Mouse (Mus musculus): ENCODE data around the gene Homer2. TPM values are rescaled to one million over a fixed set of nuclear protein-coding genes. Genes with fewer than 3 reads are reported as not detected.

Gene Homer2
- polyA plus RNA-seq, 1 experiment, result 17.1 TPM

- TF ChIP-seq CTCF (IDR thresholded peaks at IDR 0.05; ENCODE audit: borderline replicate concordance, extremely low read depth, insufficient read depth, insufficient read length), result no peak
- no peak for TF ChIP-seq POLR2A (IDR thresholded peaks at IDR 0.05; ENCODE audit: borderline replicate concordance, extremely low read depth, insufficient read depth, insufficient read length, poor library complexity, severe bottlenecking)
Measured at GRCm38 (mm10) chr7:81725986-81726727, 18.8 kb upstream of the Homer2 start.

GRCm38 (mm10) chr7:81723851-81724250, 16.5 kb upstream of the Homer2 start:
- no peak for DNase-seq (ENCODE audit: low read depth)
- TF ChIP-seq CTCF (IDR thresholded peaks at IDR 0.05; ENCODE audit: borderline replicate concordance, extremely low read depth, insufficient read depth, insufficient read length), result no peak
- TF ChIP-seq POLR2A (IDR thresholded peaks at IDR 0.05; ENCODE audit: borderline replicate concordance, extremely low read depth, insufficient read depth, insufficient read length, poor library complexity, severe bottlenecking), result no peak

More at GRCm38 (mm10) chr7:81725986-81726727, 18.8 kb upstream of the Homer2 start:
- DNase-seq (ENCODE audit: low read depth), result no peak

GRCm38 (mm10) chr7:81721271-81721670, 13.9 kb upstream of the Homer2 start:
- no peak for DNase-seq (ENCODE audit: low read depth)

GRCm38 (mm10) chr7:81719216-81719661, 11.9 kb upstream of the Homer2 start:
- no peak for TF ChIP-seq POLR2A (IDR thresholded peaks at IDR 0.05; ENCODE audit: borderline replicate concordance, extremely low read depth, insufficient read depth, insufficient read length, poor library complexity, severe bottlenecking)
- TF ChIP-seq CTCF (IDR thresholded peaks at IDR 0.05; ENCODE audit: borderline replicate concordance, extremely low read depth, insufficient read depth, insufficient read length), result no peak
- DNase-seq (ENCODE audit: low read depth), result no peak

More at GRCm38 (mm10) chr7:81721271-81721670, 13.9 kb upstream of the Homer2 start:
- TF ChIP-seq POLR2A (IDR thresholded peaks at IDR 0.05; ENCODE audit: borderline replicate concordance, extremely low read depth, insufficient read depth, insufficient read length, poor library complexity, severe bottlenecking), result no peak
- no peak for TF ChIP-seq CTCF (IDR thresholded peaks at IDR 0.05; ENCODE audit: borderline replicate concordance, extremely low read depth, insufficient read depth, insufficient read length)

- TF ChIP-seq CTCF (IDR thresholded peaks at IDR 0.05; ENCODE audit: borderline replicate concordance, extremely low read depth, insufficient read depth, insufficient read length) (no peak), POLR2A (IDR thresholded peaks at IDR 0.05; ENCODE audit: borderline replicate concordance, extremely low read depth, insufficient read depth, insufficient read length, poor library complexity, severe bottlenecking) (no peak)
- no peak for DNase-seq (ENCODE audit: low read depth)
Measured at GRCm38 (mm10) chr7:81718657-81719056, 11.3 kb upstream of the Homer2 start.

- no peak for TF ChIP-seq CTCF (IDR thresholded peaks at IDR 0.05; ENCODE audit: borderline replicate concordance, extremely low read depth, insufficient read depth, insufficient read length)
- TF ChIP-seq POLR2A (IDR thresholded peaks at IDR 0.05; ENCODE audit: borderline replicate concordance, extremely low read depth, insufficient read depth, insufficient read length, poor library complexity, severe bottlenecking), result no peak
- no peak for DNase-seq (ENCODE audit: low read depth)
Measured at GRCm38 (mm10) chr7:81710166-81710565, 2.8 kb upstream of the Homer2 start.

- TF ChIP-seq POLR2A (IDR thresholded peaks at IDR 0.05; ENCODE audit: borderline replicate concordance, extremely low read depth, insufficient read depth, insufficient read length, poor library complexity, severe bottlenecking), result no peak
- no peak for TF ChIP-seq CTCF (IDR thresholded peaks at IDR 0.05; ENCODE audit: borderline replicate concordance, extremely low read depth, insufficient read depth, insufficient read length)
- DNase-seq (ENCODE audit: low read depth), result no peak
Measured at GRCm38 (mm10) chr7:81708165-81708564, 838 bp upstream of the Homer2 start.

GRCm38 (mm10) chr7:81706416-81707391, 623 bp downstream of the Homer2 start:
- DNase-seq (ENCODE audit: low read depth), result peak; percentile 65
- TF ChIP-seq POLR2A (IDR thresholded peaks at IDR 0.05; ENCODE audit: borderline replicate concordance, extremely low read depth, insufficient read depth, insufficient read length, poor library complexity, severe bottlenecking) (0 out of 2 replicates have a peak, but pooled peaks have one; percentile 9), CTCF (IDR thresholded peaks at IDR 0.05; ENCODE audit: borderline replicate concordance, extremely low read depth, insufficient read depth, insufficient read length) (no peak)

GRCm38 (mm10) chr7:81706027-81706415, 1.3 kb downstream of the Homer2 start:
- no peak for TF ChIP-seq CTCF (IDR thresholded peaks at IDR 0.05; ENCODE audit: borderline replicate concordance, extremely low read depth, insufficient read depth, insufficient read length)
- no peak for TF ChIP-seq POLR2A (IDR thresholded peaks at IDR 0.05; ENCODE audit: borderline replicate concordance, extremely low read depth, insufficient read depth, insufficient read length, poor library complexity, severe bottlenecking)
- DNase-seq (ENCODE audit: low read depth), result no peak

- TF ChIP-seq POLR2A (IDR thresholded peaks at IDR 0.05; ENCODE audit: borderline replicate concordance, extremely low read depth, insufficient read depth, insufficient read length, poor library complexity, severe bottlenecking) (no peak), CTCF (IDR thresholded peaks at IDR 0.05; ENCODE audit: borderline replicate concordance, extremely low read depth, insufficient read depth, insufficient read length) (no peak)
- DNase-seq (ENCODE audit: low read depth), result no peak
Measured at GRCm38 (mm10) chr7:81698357-81698756, 9.0 kb downstream of the Homer2 start.

- no peak for DNase-seq (ENCODE audit: low read depth)
Measured at GRCm38 (mm10) chr7:81697954-81698353, 9.4 kb downstream of the Homer2 start.

More at GRCm38 (mm10) chr7:81697954-81698353, 9.4 kb downstream of the Homer2 start:
- TF ChIP-seq CTCF (IDR thresholded peaks at IDR 0.05; ENCODE audit: borderline replicate concordance, extremely low read depth, insufficient read depth, insufficient read length), result no peak
- no peak for TF ChIP-seq POLR2A (IDR thresholded peaks at IDR 0.05; ENCODE audit: borderline replicate concordance, extremely low read depth, insufficient read depth, insufficient read length, poor library complexity, severe bottlenecking)
